Mouse (Mus musculus): Measurements from ENCODE around the gene Agk.
A peak's percentile ranks its signal among the peaks of the same experiment; 100 is the strongest.

Gene Agk

GRCm38 (mm10) chr6:40324897-40325841, at the start of gene Agk:
TSS of gene Agk (plus strand) at chr6:40325172.
- peak; percentile 37 to 59 for DNase-seq

GRCm38 (mm10) chr6:40300707-40301106, 24.3 kb upstream of the Agk start:
- no peak for DNase-seq

DNA sequence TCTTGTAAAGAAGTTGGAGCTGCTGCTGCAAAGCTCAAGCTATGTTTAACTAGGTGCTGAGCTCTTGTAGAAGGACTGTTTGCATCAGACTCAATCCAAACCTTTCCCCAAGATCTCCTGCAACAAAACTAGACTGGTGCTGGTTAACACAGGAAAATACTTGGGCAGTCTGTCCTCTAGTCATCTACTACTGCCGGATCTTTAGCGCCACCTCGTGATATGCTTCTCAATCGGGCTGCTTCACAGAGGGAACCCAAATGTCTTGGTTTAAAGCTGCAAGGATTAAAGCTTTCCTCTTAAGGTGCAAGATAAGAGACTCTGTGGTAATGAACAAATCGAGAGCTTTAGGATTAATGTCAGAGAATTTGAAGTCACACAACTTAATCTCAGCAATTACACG, 21.6 kb upstream of the Agk start:
- peak; percentile 27 to 71 for DNase-seq

DNA sequence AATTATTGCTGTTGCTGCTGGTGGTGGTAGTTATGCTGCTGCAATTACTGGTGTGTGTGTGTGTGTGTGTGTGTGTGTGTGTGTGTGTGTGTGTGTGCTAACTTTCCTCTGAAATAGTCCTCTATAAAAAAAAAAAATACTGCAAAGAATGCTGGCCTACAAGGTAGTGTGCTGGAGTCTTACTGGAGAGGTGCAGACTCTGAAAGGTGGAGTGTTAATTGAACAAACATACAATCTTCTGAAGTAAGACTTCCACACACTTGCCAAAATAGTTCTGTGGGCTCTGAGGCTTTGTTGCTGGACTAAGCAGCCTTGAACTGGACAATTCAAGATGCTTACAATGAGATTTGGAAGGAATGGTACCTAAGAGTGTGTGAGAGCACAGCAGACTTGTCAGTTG, 20.0 kb upstream of the Agk start:
- DNase-seq, result no peak

DNA sequence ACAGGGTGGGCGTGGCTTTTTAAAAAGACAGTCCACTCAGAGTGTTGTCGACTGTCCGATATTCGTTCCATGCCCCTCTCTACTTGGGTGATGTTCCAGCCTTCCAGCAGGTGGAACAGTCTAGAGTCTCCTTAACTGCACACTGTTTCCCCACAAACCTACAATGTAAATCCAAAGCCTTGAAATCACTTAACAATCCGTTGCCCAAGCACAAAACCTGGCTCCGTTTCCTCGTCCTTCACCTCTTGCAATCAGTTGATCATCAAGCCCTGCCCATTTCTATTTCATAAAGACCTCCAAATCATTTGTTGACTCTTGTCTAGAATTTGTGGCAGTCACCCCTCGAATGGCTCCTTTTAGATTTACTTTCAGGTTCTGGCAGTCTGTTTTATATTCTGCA, 1.4 kb downstream of the Agk start:
- DNase-seq, result no peak

DNA sequence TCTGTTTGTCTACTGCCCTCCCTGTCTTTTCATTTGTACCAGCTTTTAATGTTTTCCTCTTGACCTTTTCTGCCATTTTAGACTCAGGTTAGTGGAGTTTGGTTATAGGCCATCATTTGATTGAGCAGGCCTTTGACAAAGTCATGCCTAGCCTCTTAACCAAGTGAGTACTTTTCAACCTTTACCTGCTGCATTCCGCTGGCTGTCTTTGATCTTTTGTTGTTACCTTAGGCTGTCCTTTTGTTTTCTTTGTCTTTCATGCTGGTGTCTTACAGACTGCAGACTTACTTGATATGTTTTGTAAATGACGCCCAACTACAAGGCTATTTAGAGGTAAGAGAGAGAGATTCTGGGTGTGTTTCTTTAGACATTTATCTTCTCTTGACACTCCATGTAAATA, 8.5 kb downstream of the Agk start:
- no peak for DNase-seq

DNA sequence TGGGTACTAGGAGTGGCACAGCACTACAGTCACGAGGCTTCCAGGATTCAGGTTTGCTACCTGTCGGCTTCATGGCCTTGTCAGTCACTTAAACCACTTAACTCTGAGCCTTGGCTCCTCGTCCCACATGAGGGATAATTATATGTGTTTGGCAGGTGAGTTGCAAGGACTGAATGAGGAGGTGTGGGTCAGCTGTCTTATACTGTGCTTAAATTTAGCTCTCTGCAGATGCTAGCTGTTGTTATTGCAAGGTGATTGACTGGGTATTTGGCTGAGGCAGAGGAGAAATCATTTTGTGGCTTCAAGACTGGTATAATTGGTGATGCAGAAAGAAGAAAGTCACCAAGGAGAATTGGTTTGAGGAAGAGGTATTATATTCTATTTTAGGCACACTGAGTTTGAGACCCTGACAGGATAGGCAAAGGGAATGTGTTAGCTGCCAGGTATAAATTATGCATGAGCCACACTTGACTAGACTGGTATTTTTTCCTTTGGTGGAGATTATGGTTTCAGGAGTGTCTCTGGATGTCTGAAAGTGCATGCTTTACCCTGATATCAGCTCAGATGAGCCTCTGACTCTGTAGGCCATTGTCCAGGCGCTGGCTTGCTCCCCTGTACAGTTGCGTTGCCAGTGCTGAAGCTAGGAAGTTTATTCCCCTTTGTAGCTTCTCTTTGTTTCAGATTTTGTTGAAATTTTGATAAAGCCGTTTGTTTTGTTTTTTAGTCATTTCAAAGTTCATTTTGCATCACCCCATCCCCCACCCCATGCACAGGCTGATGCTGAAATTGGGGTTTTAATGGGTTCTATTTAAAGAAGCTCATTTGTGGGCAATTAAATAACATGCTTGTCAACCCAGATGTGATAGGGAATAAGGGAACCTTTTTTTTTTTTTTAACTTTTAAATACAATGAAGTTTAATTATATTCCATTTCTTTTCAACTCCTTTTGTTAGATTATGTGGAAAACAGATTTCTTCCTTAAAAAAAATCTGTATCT, 12.1 kb downstream of the Agk start:
- no peak for DNase-seq

DNA sequence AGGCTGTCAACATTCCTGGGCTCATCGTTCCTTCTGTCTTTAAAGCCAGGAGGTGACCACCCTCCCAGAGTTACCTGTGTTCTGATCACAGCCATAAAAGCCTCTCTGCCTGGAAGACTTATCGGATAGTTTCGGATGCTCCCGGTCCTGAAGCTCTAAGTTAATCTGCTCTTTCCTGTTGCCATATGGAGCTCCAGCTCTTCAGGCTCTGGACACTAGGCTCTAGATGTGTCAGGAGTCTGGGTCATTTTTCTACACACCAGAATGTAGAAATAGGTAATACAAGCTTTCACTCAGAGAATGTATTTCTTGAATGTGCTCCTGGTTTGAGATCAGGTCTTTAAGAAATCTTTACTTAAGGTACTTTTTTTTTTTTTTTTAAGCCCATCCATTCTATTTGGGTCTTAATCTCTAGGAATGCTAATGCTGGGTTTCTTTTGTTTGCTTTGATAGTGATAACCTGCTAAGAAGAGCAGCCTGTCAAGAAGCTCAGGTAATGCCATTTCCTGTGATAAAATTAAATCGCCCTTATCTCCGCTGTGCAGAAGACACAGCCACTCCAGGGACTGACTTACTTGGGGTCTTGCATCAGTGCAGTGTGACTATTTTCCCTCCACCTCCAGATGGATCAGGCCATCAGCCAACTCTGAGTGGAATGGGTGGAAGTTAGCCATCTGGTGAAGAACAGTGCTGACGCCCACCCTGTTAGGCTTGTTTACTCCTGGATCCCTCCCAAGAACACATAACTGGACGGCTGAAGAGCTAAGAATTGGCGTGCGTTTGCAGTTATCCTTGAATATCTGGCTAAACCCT, 22.2 kb downstream of the Agk start:
- peak in 1 of 2 experiments; percentile 2 for DNase-seq

DNA sequence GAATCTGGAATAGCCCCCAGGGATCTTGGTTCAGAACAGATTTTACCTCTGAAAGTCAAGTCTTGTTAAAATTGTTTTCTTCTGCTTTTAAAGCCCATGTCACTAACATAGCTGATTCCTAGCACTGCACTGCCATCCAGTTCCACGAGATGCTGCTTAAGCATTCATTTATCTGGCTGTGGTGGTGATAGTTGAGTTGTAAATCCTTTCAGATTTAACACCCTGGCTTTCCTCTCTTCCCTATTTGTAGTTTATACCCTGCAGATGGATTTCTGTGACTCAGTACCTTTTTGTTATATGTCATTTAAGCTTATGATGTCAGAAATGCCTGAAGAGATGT, 22.8 kb downstream of the Agk start:
- no peak for DNase-seq

GRCm38 (mm10) chr6:40350041-40350440, 25.1 kb downstream of the Agk start:
- no peak for DNase-seq

DNA sequence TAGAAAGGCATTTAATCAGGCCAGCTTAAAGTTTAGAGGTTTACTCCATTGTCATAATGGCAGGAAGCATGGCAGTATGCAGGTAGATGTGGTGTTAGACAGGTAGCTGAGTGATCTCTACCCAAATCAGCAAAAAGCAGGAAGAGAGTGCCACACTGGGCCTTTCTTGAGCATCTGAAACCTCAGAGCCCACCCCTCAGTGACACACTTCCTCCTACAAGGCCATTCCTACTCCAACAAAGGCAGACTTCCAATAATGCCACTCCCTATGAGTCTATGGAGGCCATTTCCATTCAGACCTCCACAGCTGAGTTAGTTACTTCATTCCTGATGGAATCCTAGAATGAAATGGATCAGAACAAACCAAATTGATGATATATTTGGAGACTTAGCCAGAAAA, 25.9 kb downstream of the Agk start:
- DNase-seq, result no peak

DNA sequence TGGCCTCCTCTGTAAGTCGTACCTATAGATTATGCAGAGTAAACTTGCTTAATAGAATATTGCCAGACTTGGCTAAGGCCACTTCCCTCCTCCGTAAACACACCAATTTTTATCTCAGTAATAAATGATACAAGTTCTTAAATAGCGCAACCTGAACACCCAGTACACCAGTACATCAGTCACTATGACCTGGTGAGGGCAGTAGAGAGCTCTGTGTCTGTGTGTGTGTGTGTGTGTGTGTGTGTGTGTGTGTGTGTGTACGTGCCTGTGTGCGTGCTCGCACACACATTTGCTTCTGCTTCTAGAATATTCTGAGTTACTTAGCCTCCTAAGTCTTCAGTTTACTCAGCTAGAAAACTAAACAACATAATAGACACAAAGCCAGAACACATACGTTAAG, 28.4 kb downstream of the Agk start:
- no peak for DNase-seq

- DNase-seq, result no peak
Observed at GRCm38 (mm10) chr6:40371031-40371430, 46.1 kb downstream of the Agk start.

DNA sequence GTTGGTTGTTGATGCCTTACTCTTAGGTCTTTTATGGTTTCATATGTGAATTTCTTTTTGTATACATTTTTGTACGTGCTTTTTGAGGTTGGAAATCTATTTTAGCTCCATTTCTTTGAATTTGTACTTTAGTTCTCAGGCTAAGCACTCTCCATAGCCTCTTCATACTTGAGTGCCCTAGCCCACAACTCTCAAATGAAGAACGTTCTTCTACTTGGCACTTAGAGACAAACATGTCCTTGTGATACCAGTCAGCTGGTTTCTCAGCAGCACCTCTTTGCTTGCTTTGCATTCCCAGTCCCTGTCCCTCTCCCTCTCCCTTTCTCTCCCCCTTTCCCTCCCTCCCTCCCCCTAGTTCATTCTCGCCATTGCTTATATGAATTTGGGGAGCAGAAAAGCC, 55.2 kb downstream of the Agk start:
- DNase-seq, result no peak

DNA sequence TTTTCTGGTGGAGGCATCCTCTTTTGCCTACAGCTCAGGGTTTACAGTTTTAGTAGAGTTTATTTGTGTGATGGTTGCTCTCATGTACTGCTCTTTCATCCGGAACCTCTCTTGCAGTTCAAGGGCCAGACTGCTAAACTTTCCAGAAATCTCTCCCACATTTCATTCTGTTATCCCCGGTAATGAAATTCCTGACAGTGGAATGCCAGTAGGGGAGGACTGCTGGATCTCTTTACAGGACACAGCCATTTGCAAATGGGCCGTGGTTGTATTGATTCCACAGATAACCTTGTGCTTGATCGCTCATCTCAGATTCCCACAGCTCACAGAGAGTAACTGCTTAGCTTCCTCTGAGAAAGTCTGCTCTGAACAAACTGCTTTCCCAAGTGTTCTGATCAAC, 56.9 kb downstream of the Agk start:
- DNase-seq, result no peak

- no peak for DNase-seq
Observed at GRCm38 (mm10) chr6:40385682-40386081, 60.7 kb downstream of the Agk start.

GRCm38 (mm10) chr6:40388660-40389059, 63.7 kb downstream of the Agk start:
- no peak for DNase-seq

- no peak for DNase-seq
Observed at GRCm38 (mm10) chr6:40390975-40391374, 66.0 kb downstream of the Agk start.

DNA sequence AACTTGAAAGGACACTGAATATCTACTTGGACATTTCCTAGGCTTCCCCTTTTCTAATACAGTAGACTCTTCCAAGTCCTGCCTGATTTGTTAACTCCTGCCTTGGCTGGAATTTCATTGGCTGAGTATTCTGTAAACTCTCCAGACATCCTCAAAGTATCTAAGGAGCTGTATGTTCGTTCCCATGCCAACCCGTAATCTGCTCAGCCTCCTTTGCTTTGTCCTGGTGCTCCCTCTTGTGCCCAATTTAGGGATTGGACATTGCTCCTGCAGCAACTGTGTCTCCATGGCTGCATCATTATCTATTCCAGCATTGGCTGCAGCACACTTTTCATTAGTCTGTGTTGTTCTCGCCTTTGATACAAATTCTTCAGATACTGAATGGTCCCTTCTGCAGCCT, 68.2 kb downstream of the Agk start:
- peak; percentile 15 to 50 for DNase-seq

DNA sequence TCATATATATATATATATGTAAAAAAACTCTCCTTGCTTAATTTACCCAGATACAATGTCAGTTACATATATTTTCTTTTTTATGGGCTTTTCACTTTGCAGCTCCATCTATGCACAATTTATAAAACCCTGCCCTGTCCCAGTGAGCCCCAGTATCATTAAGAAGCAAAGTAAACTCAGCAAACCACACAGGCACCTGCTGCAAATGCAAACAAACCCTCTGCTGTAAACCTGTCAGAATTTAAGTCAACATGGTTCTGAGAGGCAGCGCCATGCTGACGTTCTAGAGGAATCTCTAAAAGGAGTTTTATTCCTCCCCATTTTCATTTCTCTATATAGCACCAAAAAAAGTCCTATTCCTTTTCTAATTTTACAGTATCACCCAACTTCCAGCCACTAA, 77.1 kb downstream of the Agk start:
- DNase-seq, result no peak

DNA sequence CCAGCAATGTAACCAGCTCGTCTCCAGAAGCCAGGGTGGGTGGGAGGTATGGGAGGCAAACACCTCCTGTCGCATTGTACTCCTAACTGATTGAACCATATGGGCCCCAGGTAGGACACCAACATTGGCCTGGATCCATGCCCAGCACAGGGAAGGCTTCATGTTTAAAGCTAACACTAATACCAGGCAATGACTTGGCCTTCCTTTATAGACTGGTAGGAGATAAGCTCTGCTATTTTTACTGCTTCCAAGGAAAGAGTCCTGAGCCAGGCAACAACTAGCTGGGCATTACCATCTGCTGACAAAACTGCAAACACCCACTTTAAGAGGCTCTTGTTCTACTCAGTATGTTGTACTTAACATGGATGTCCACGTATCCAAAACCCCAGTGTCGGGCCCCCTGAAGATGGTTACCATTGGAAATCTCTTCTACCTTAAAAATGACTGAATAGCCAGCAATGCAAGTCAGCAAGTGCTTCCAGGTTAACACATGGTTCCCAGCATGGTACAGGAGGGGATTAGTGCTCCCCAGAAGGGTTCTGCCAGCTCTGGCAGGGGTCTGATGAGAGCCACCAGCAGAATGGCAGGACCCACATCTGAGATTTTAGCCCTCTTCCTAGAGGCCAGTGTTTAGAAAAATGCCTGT, 78.8 kb downstream of the Agk start:
- no peak for DNase-seq

DNA sequence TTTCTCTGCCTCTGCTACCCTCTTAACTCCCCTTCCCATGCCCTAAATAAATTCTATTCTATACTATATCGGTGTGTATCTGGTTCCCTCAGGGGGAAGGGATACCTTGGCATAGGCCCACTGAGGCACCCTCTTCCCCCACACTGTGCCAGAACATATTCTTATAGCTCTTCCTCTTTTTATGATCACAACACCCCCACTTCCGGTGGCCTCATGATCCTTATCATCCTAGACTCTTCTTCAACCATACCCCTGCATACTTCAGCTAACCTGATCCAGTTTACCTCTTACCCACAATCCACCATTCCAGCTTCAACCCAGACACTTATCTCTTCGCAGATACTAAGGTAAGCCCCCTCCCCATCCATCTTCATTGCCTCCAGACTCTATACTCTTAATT, 86.1 kb downstream of the Agk start:
- DNase-seq, result no peak

Data from kidney, adult 8-10 months (tissue).